Mouse (Mus musculus) adrenal gland, postnatal 14 days (tissue): ENCODE results near the gene Olfr1109. TPM values are rescaled to one million over a fixed set of nuclear protein-coding genes. Genes with fewer than 3 reads are reported as not detected.

Experiments
- DNase-seq: peaks from one replicate; pipeline ENCODE4 v3.0.0; 2021; ENCODE audit warnings: mixed read lengths
- long read RNA-seq, 2 experiments: library from polyadenylated mRNA; stranded (forward); transcript quantifications; one replicate each; pipeline ENCODE4 v2.0.0; 2021
- total RNA-seq: library from RNA; stranded (reverse); gene quantifications from 2 replicates; pipeline ENCODE4 v1.2.3, GENCODE M21; 2021

Gene Olfr1109
- not detected in 2 replicates for total RNA-seq
- long read RNA-seq, experiment 1: 0 reads
- long read RNA-seq, experiment 2: 0 reads

DNA sequence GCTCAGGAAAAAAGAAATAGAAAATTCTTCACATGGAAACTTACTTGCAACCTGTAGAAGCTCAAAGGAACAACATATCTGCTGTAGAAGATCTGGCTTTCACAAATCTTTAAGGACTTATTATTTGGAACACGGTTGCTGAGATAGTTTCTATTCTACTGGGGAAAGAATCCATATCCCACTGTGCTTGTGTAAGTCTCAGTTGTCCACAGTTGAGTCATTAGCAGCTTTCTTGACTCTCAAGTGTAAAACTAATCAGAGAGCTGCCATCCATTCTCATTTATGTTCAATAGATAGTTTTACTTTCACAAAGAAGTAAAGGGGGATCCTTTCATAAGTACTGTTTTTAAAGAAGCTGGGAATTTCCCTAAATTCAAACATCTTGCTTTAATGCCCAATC is at the start of gene Olfr1109:
Gene Olfr1109, minus strand, starts transcription at position 101 of the 400 bp plus-strand sequence.
- no peak for DNase-seq

DNA sequence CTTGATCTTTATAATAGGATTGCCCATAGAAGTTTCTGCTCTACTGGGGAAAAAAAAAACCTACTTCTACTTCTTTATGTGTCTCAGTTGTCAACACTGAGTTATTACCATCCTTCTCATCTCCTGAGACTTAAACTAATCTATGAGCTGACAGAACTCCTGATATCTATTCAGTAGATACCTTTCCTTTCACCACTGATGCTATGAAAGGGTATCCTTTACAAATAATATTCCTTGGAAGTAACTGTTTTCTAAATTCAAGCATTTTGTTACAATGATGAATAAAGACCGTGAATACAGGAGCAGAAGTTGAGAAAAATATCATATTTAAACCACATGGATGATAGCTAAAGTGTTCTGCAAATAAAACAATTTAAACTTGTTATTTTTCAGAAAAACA is 44.4 kb upstream of the Olfr1109 start, which contains the start of gene Olfr1110:
Gene Olfr1110, minus strand, starts transcription at position 101 of the 400 bp plus-strand sequence.
- no peak for DNase-seq

DNA sequence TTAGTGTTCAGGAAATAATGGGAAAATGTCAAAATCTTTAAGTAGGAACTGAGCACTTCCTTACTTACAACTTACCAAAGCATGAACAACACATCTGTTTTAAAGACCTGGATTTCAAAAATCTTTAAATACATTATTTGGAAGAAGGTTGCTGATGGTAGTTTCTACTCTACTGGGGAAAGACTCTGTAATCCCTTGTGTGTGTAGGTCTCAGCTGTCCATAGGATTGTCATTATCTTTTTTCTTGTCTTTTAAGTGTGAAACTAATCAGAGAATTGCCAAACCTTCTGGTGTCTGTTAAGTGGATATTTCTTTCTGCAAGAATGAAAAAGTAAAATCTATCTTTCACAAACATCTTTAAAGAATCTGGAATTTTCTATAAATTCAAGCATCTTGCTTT is 18.7 kb upstream of the Olfr1109 start, which contains the start of gene Olfr259:
Gene Olfr259, minus strand, starts transcription at position 101 of the 400 bp plus-strand sequence.
- no peak for DNase-seq

DNA sequence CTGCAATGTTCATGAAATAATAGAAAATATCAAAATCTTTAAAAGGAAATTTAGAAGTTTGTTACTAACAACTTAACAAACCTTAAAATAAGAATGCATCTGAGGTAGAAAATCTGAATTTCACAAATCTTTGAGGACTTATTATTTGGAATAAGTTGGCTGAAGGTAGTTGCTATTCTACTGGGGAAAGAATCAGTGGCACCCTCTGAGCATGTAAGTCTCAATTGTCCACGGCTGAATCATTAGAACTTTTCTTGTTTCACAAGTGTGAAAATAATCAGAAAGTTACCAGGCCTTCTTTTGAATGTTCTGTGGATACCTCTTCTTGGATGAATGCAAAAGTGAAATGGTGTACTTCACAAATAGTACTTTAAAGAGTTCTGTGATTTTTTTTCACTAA is 20.1 kb downstream of the Olfr1109 start, which contains the start of gene Olfr1107:
Gene Olfr1107, minus strand, starts transcription at position 101 of the 400 bp plus-strand sequence.
- DNase-seq: no peak

DNA sequence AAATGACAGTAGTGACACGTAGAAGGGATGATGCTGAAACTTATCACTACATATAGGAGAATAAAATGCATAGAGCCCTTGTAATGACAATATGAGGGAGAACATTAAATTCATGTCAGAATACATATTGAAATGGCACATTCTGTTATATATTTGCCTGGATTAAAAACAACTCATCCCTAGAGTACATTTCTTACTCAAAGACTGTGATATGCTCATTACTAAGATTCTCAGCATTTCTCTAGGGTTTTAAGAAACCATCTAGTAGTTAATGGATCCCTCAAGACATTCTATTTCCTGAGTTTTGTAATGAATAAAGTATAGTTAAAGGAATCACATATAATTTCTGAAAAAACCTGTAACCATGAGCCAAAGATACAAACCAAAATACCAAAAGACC is 43.6 kb downstream of the Olfr1109 start, which contains the start of gene Olfr1106:
Gene Olfr1106, minus strand, starts transcription at position 101 of the 400 bp plus-strand sequence.
- no peak for DNase-seq

Other genes starting within 250 kb of the Olfr1109 start
- gene Olfr1095, start 244.3 kb downstream of the Olfr1109 start, total RNA-seq: not detected in 2 replicates
- not detected in 2 replicates for gene Gm13723, start 221.2 kb downstream of the Olfr1109 start, total RNA-seq
- not detected in 2 replicates for gene Olfr1097, start 203.8 kb downstream of the Olfr1109 start, total RNA-seq
- gene Olfr1098, start 171.5 kb downstream of the Olfr1109 start, total RNA-seq: not detected in 2 replicates
- not detected in 2 replicates for gene Olfr1099, start 135.3 kb downstream of the Olfr1109 start, total RNA-seq
- gene Olfr1100, start 116.1 kb downstream of the Olfr1109 start, total RNA-seq: not detected in 2 replicates
- not detected in 2 replicates for gene Olfr1101, start 104.8 kb downstream of the Olfr1109 start, total RNA-seq
- gene Olfr1102, start 97.6 kb downstream of the Olfr1109 start, total RNA-seq: not detected in 2 replicates
- gene Olfr1104, start 68.9 kb downstream of the Olfr1109 start, total RNA-seq: not detected in 2 replicates
- not detected in 2 replicates for gene Olfr1105, start 59.5 kb downstream of the Olfr1109 start, total RNA-seq
- gene Olfr1106, start 43.7 kb downstream of the Olfr1109 start, total RNA-seq: not detected in 2 replicates
- not detected in 2 replicates for gene Olfr1107, start 20.2 kb downstream of the Olfr1109 start, total RNA-seq
- gene Olfr259, start 18.6 kb upstream of the Olfr1109 start, total RNA-seq: not detected in 2 replicates
- not detected in 2 replicates for gene Olfr1110, start 44.3 kb upstream of the Olfr1109 start, total RNA-seq
- gene Olfr1111, start 56.6 kb upstream of the Olfr1109 start, total RNA-seq: not detected in 2 replicates
- gene Olfr1112, start 91.8 kb upstream of the Olfr1109 start, total RNA-seq: not detected in 2 replicates
- not detected in 2 replicates for gene Olfr1113, start 113.0 kb upstream of the Olfr1109 start, total RNA-seq
- gene Olfr1115, start 152.0 kb upstream of the Olfr1109 start, total RNA-seq: not detected in 2 replicates
- not detected in 2 replicates for gene Olfr1116, start 171.5 kb upstream of the Olfr1109 start, total RNA-seq
- not detected in 2 replicates for gene Olfr1118, start 211.6 kb upstream of the Olfr1109 start, total RNA-seq